Mouse (Mus musculus): Measurements from ENCODE around the gene Slc17a7. TPM values are rescaled to one million over a fixed set of nuclear protein-coding genes. Genes with fewer than 3 reads are reported as not detected.
A peak's percentile ranks its signal among the peaks of the same experiment; 100 is the strongest.

Gene Slc17a7
- total and polyA plus RNA-seq, 3 experiments: 18.3 to 29.1 (median 24.3) TPM

GRCm38 (mm10) chr7:45141914-45142313 lies 21.8 kb upstream of the Slc17a7 start:
- Histone ChIP-seq H3K27ac (no peak overlapping the region), H3K4me3 (no peak overlapping the region), H3K9ac (ENCODE audit: low read depth, low read length) (no peak overlapping the region), H3K79me2 (replicated peaks; ENCODE audit: control insufficient read depth, insufficient read depth, low read length) (no peaks in the 10 kb centered on the region), H3K27me3 (ENCODE audit: control insufficient read depth, insufficient read depth, low read length) (no peaks in the 10 kb centered on the region), H3K4me1 (ENCODE audit: control insufficient read depth, insufficient read depth, low read length) (peaks cover 2% of the 10 kb centered on the region), H3K36me3 (ENCODE audit: control insufficient read depth, insufficient read depth, low read length) (no peaks in the 10 kb centered on the region)
- intact Hi-C loops (cut with DNase I): no loop called here
- 55% methylated on average over 5 of the region's 5 CpGs for WGBS
- TF ChIP-seq EP300 (IDR thresholded peaks at IDR 0.05; ENCODE audit: insufficient read depth, low read depth, low read length): no peak
- no peak for TF ChIP-seq CTCF (IDR thresholded peaks at IDR 0.05)
- no peak for TF ChIP-seq POLR2A (IDR thresholded peaks at IDR 0.05; ENCODE audit: insufficient read depth, low read depth, low read length)
- DNase-seq: no peak

GRCm38 (mm10) chr7:45144368-45145174 lies 19.2 kb upstream of the Slc17a7 start:
- intact Hi-C loops (cut with DNase I): no loop called here
- Histone ChIP-seq H3K36me3 (ENCODE audit: control insufficient read depth, insufficient read depth, low read length) (no peaks in the 10 kb centered on the region), H3K27me3 (ENCODE audit: control insufficient read depth, insufficient read depth, low read length) (no peaks in the 10 kb centered on the region), H3K79me2 (replicated peaks; ENCODE audit: control insufficient read depth, insufficient read depth, low read length) (no peaks in the 10 kb centered on the region), H3K4me1 (ENCODE audit: control insufficient read depth, insufficient read depth, low read length) (peaks cover 2% of the 10 kb centered on the region), H3K4me3 (no peak overlapping the region), H3K9ac (ENCODE audit: low read depth, low read length) (no peak overlapping the region), H3K27ac (peak overlapping the region; percentile 31; the same call in 1 of the 2 replicates)
- no peak for TF ChIP-seq EP300 (IDR thresholded peaks at IDR 0.05; ENCODE audit: insufficient read depth, low read depth, low read length)
- no peak for TF ChIP-seq POLR2A (IDR thresholded peaks at IDR 0.05; ENCODE audit: insufficient read depth, low read depth, low read length)
- no peak for TF ChIP-seq CTCF (IDR thresholded peaks at IDR 0.05)
- DNase-seq: peak in 1 of 2 experiments; percentile 54
- WGBS: 72% methylated on average over 13 of the region's 13 CpGs

- WGBS: 97% methylated on average over 8 of the region's 8 CpGs
- H3K36me3 ChIP-seq (ENCODE audit: control insufficient read depth, insufficient read depth, low read length): no peaks in the 10 kb centered on the region
Measured at GRCm38 (mm10) chr7:45145460-45145859, 18.3 kb upstream of the Slc17a7 start.

GRCm38 (mm10) chr7:45147267-45147666 lies 16.5 kb upstream of the Slc17a7 start:
- no peak overlapping the region for H3K9ac ChIP-seq (ENCODE audit: low read depth, low read length)
- H3K4me1 ChIP-seq (ENCODE audit: control insufficient read depth, insufficient read depth, low read length): peaks cover 5% of the 10 kb centered on the region; the same call in 1 of the 2 replicates
- no peaks in the 10 kb centered on the region for H3K36me3 ChIP-seq (ENCODE audit: control insufficient read depth, insufficient read depth, low read length)
- 81% methylated on average over 11 of the region's 11 CpGs for WGBS
- DNase-seq: no peak
- H3K4me3 ChIP-seq: no peak overlapping the region
- no peaks in the 10 kb centered on the region for H3K79me2 ChIP-seq (replicated peaks; ENCODE audit: control insufficient read depth, insufficient read depth, low read length)
- no peak overlapping the region for H3K27ac ChIP-seq
- no peaks in the 10 kb centered on the region for H3K27me3 ChIP-seq (ENCODE audit: control insufficient read depth, insufficient read depth, low read length)
- intact Hi-C loops (cut with DNase I): no loop called here
- TF ChIP-seq POLR2A (IDR thresholded peaks at IDR 0.05; ENCODE audit: insufficient read depth, low read depth, low read length): no peak
- no peak for TF ChIP-seq CTCF (IDR thresholded peaks at IDR 0.05)

More at GRCm38 (mm10) chr7:45145460-45145859, 18.3 kb upstream of the Slc17a7 start:
- Histone ChIP-seq H3K27me3 (ENCODE audit: control insufficient read depth, insufficient read depth, low read length) (no peaks in the 10 kb centered on the region), H3K4me3 (no peak overlapping the region), H3K4me1 (ENCODE audit: control insufficient read depth, insufficient read depth, low read length) (peaks cover 2% of the 10 kb centered on the region), H3K79me2 (replicated peaks; ENCODE audit: control insufficient read depth, insufficient read depth, low read length) (no peaks in the 10 kb centered on the region), H3K9ac (ENCODE audit: low read depth, low read length) (no peak overlapping the region), H3K27ac (no peak overlapping the region)
- no peak for TF ChIP-seq POLR2A (IDR thresholded peaks at IDR 0.05; ENCODE audit: insufficient read depth, low read depth, low read length)
- no peak for TF ChIP-seq CTCF (IDR thresholded peaks at IDR 0.05)
- no peak for TF ChIP-seq EP300 (IDR thresholded peaks at IDR 0.05; ENCODE audit: insufficient read depth, low read depth, low read length)
- DNase-seq: no peak
- intact Hi-C loops (cut with DNase I): no loop called here

- H3K36me3 ChIP-seq (ENCODE audit: control insufficient read depth, insufficient read depth, low read length): no peaks in the 10 kb centered on the region
Measured at GRCm38 (mm10) chr7:45147899-45148298, 15.8 kb upstream of the Slc17a7 start.

GRCm38 (mm10) chr7:45148534-45149098 lies 15.1 kb upstream of the Slc17a7 start:
- H3K4me1 ChIP-seq (ENCODE audit: control insufficient read depth, insufficient read depth, low read length): peaks cover 5% of the 10 kb centered on the region; the same call in 1 of the 2 replicates
- no peak overlapping the region for H3K9ac ChIP-seq (ENCODE audit: low read depth, low read length)
- no peak overlapping the region for H3K4me3 ChIP-seq
- no peaks in the 10 kb centered on the region for H3K27me3 ChIP-seq (ENCODE audit: control insufficient read depth, insufficient read depth, low read length)
- TF ChIP-seq EP300 (IDR thresholded peaks at IDR 0.05; ENCODE audit: insufficient read depth, low read depth, low read length): no peak
- TF ChIP-seq CTCF (IDR thresholded peaks at IDR 0.05): no peak
- TF ChIP-seq POLR2A (IDR thresholded peaks at IDR 0.05; ENCODE audit: insufficient read depth, low read depth, low read length): no peak
- DNase-seq: peak in 1 of 2 experiments; percentile 53
- intact Hi-C loops (cut with DNase I): no loop called here
- 38% methylated on average over 4 of the region's 4 CpGs for WGBS
- peaks cover 2% of the 10 kb centered on the region for H3K36me3 ChIP-seq (ENCODE audit: control insufficient read depth, insufficient read depth, low read length)
- peak overlapping the region; percentile 5 for H3K27ac ChIP-seq
- H3K79me2 ChIP-seq (replicated peaks; ENCODE audit: control insufficient read depth, insufficient read depth, low read length): no peaks in the 10 kb centered on the region

More at GRCm38 (mm10) chr7:45147899-45148298, 15.8 kb upstream of the Slc17a7 start:
- TF ChIP-seq EP300 (IDR thresholded peaks at IDR 0.05; ENCODE audit: insufficient read depth, low read depth, low read length) (no peak), POLR2A (IDR thresholded peaks at IDR 0.05; ENCODE audit: insufficient read depth, low read depth, low read length) (no peak), CTCF (IDR thresholded peaks at IDR 0.05) (no peak)
- Histone ChIP-seq H3K4me1 (ENCODE audit: control insufficient read depth, insufficient read depth, low read length) (peaks cover 5% of the 10 kb centered on the region; the same call in 1 of the 2 replicates), H3K27me3 (ENCODE audit: control insufficient read depth, insufficient read depth, low read length) (no peaks in the 10 kb centered on the region), H3K27ac (peak overlapping the region; percentile 5; the same call in 1 of the 2 replicates), H3K79me2 (replicated peaks; ENCODE audit: control insufficient read depth, insufficient read depth, low read length) (no peaks in the 10 kb centered on the region), H3K9ac (ENCODE audit: low read depth, low read length) (no peak overlapping the region), H3K4me3 (no peak overlapping the region)
- DNase-seq: no peak
- intact Hi-C loops (cut with DNase I): no loop called here
- 84% methylated on average over 11 of the region's 11 CpGs for WGBS

Measured in heart, adult 2 months (tissue).